Mouse (Mus musculus) right cerebral cortex, postnatal 4 days (tissue): ENCODE measurements at regions not wholly inside any gene's neighbourhood (a gene's known extent, or its start where the extent isn't known, plus 50 kb on each side); places are given as distances from the start of the nearest gene placed in this dataset.

ENCODE experiments used
- DNase-seq: peaks from one replicate; pipeline ENCODE4 v3.0.0-alpha.2; 2022

GRCm38 (mm10) chr14:67181586-67181985 is 1172.6 kb upstream of the Gulo start:
- no peak for DNase-seq

GRCm38 (mm10) chr14:67179549-67179948 is 1170.5 kb upstream of the Gulo start:
- no peak for DNase-seq

GRCm38 (mm10) chr14:67178329-67179039 is 1169.5 kb upstream of the Gulo start:
- no peak for DNase-seq

- no peak for DNase-seq
These were observed 1167.7 kb upstream of the Gulo start for GRCm38 (mm10) chr14:67176672-67177071.

GRCm38 (mm10) chr14:67176100-67176499 is 1167.1 kb upstream of the Gulo start:
- DNase-seq, result no peak

GRCm38 (mm10) chr14:67174929-67175328 is 1165.9 kb upstream of the Gulo start:
- DNase-seq, result no peak

- DNase-seq, result no peak
These were observed 1161.8 kb upstream of the Gulo start for GRCm38 (mm10) chr14:67170801-67171200.

GRCm38 (mm10) chr14:67170248-67170647 is 1161.2 kb upstream of the Gulo start:
- no peak for DNase-seq

GRCm38 (mm10) chr14:67169201-67169600 is 1160.2 kb upstream of the Gulo start:
- no peak for DNase-seq

- no peak for DNase-seq
These were observed 1151.0 kb upstream of the Gulo start for GRCm38 (mm10) chr14:67159996-67160395.

GRCm38 (mm10) chr14:67158867-67159266 is 1149.9 kb upstream of the Gulo start:
- no peak for DNase-seq

GRCm38 (mm10) chr14:67156366-67156765 is 1147.4 kb upstream of the Gulo start:
- DNase-seq, result no peak

- DNase-seq, result no peak
These were observed 1144.6 kb upstream of the Gulo start for GRCm38 (mm10) chr14:67153621-67154020.

- DNase-seq, result no peak
These were observed 1141.0 kb upstream of the Gulo start for GRCm38 (mm10) chr14:67149961-67150471.

- no peak for DNase-seq
These were observed 1140.1 kb upstream of the Gulo start for GRCm38 (mm10) chr14:67149091-67149490.

GRCm38 (mm10) chr14:67146602-67147001 is 1137.6 kb upstream of the Gulo start:
- no peak for DNase-seq

GRCm38 (mm10) chr14:67145046-67145445 is 1136.0 kb upstream of the Gulo start:
- no peak for DNase-seq

- no peak for DNase-seq
These were observed 1135.5 kb upstream of the Gulo start for GRCm38 (mm10) chr14:67144461-67144985.

GRCm38 (mm10) chr14:67143826-67144225 is 1134.8 kb upstream of the Gulo start:
- no peak for DNase-seq

- DNase-seq, result no peak
These were observed 1133.7 kb upstream of the Gulo start for GRCm38 (mm10) chr14:67142556-67143250.

GRCm38 (mm10) chr14:67141581-67142441 is 1132.8 kb upstream of the Gulo start:
- DNase-seq, result peak; percentile 90

- DNase-seq, result no peak
These were observed 1132.1 kb upstream of the Gulo start for GRCm38 (mm10) chr14:67141151-67141550.

- no peak for DNase-seq
These were observed 1130.7 kb upstream of the Gulo start for GRCm38 (mm10) chr14:67139674-67140073.
